Mouse (Mus musculus) T-helper 1 cell (primary cell): ENCODE measurements around the gene Map4k3.

Source experiments
- in situ Hi-C: fragments of 300-600 bp; cut with MboI, MseI; formaldehyde crosslinking; loops from one replicate; pipeline ENCODE4 v1.15.1; 2025; ENCODE audit warnings: high pct_unique_total_duplicates

Map4k3 gene

GRCm38 (mm10) chr17:80683821-80684576, 44.3 kb downstream of the Map4k3 start:
- in situ Hi-C loops = no loop called here

DNA sequence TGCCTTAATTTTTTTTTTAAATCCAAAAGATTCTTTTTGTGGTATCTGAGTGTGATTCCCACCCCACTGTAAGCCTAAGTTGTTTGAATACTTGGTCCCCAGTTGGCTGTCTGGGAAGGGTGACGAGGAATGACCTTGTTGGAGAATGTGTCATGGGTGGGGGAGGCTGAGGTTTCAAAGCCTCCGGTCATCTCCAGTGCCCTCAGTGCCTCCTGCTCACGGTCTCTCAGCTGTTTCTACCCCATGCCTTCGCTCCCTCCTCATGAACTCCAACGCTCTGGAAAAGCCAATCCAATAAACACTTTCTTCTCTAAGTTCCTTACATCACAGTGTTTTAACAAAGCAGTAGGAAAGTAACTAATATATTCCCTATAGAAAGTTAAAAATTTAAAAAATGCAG, 45.2 kb downstream of the Map4k3 start:
- in situ Hi-C loops = no loop called here

- in situ Hi-C loops = no loop called here
Observed at GRCm38 (mm10) chr17:80678190-80678589, 50.1 kb downstream of the Map4k3 start.

DNA sequence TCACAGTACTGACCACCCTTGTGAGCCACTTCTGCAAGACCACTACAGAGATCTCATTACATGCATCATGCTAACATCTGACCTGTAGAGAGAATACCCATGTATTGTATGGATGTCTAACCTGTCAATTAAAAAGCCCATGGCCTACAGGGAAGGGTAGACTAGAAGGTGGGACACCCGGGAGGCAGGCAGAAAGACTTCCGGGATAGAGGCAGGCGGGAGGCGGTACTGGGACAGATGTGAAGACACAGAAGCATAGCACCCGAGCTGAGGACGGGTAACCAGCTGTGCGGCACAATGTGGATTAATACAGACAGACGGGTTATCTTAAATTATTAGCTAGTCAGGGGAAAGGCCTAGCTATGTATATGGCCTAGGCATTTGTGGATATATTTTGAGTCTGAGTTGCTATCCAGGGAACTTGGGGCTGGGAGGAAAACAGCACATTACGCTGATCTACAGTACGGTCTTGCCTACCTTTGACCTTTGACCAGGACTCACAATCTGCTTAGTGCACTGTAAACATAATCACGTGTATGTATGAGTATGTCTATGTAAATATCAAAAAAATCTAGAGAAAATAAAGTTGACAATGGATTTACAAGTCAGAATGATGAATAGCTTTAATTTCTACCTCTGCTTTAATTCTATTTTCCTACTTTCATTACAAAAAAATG, 51.3 kb downstream of the Map4k3 start:
- in situ Hi-C loops = no loop called here

DNA sequence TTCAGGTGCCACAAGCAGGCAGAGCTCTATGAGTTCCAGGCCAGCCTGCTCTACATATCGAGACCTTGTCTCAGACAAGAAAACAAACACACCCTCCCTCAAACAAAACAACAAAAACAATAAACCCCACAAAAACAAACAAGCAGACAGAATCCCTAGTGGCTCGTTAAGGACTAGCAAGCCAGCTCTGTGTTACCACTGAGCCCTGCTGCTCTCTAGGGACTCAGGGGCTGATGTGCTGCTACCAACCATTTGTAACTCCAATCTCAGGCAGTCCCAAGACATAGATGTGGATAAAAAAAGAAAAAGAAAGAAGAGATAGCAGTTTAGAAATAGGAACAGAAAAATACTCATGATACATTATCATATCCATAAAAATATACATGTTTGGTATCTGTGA, 52.1 kb downstream of the Map4k3 start:
- in situ Hi-C loops = no loop called here

DNA sequence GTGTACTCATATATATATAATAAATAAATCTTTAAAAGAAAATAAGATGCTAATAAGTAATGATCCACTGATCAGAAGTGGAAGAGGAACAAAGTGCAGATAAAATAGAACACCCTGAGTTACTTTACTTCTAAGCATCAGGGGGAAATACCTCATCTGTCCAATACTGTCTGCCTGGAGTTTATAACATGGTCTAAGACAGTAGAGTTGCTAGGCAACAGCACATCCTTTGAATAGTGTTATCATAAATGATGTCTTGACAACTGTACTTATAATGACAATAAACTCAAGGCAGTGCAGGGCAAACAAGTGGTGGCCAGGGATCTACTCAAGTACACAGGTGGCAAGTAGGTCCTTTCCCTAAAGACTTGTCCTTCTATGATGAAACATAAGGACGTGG, 57.9 kb downstream of the Map4k3 start:
- in situ Hi-C loops = no loop called here

GRCm38 (mm10) chr17:80663623-80664022, 64.7 kb downstream of the Map4k3 start:
- in situ Hi-C loops = no loop called here

- in situ Hi-C loops = no loop called here
Observed at GRCm38 (mm10) chr17:80662836-80663620, 65.3 kb downstream of the Map4k3 start.

DNA sequence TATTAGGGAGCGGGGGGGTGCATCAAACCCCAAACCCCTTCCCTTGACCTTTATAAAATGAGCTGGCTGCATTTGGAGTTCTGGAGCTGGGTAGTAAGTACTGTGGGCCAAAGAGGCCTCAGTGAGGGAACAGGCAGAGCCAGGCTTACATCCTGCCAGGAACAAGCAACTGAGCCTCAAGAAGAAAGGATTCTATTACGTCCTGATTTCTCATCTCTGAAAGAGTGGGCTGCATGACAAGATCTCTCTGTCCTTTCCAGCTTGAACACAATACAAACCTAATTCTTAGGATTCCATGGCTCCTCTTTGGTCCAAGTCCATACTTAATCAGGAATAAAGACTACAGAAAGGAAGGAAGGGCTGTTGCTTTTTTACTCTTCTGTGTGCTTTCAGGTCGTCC, 66.4 kb downstream of the Map4k3 start:
- in situ Hi-C loops = no loop called here

GRCm38 (mm10) chr17:80660707-80661380, 67.4 kb downstream of the Map4k3 start:
- in situ Hi-C loops = no loop called here

- in situ Hi-C loops = no loop called here
Observed at GRCm38 (mm10) chr17:80660234-80660633, 68.1 kb downstream of the Map4k3 start.

DNA sequence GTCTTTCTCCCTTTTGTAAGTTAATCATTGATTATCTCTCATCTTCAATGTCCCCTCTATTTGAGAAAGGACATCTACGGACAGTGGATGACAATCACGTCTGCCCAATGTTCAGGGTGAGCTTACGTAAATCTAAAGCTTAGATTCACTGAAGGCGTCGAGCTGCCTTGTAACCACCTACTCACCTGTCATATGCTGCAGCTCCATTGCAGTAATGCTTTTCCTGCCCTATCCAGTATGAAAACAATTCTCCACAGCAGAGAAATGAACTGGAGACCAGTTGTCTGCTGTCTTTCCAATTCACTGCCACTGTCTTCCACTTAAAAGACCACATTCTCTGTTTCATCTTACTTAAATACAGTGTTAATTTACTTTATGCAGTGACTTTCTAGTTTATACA, 68.5 kb downstream of the Map4k3 start:
- in situ Hi-C loops = no loop called here

GRCm38 (mm10) chr17:80654323-80654722, 74.0 kb downstream of the Map4k3 start:
- in situ Hi-C loops = no loop called here

DNA sequence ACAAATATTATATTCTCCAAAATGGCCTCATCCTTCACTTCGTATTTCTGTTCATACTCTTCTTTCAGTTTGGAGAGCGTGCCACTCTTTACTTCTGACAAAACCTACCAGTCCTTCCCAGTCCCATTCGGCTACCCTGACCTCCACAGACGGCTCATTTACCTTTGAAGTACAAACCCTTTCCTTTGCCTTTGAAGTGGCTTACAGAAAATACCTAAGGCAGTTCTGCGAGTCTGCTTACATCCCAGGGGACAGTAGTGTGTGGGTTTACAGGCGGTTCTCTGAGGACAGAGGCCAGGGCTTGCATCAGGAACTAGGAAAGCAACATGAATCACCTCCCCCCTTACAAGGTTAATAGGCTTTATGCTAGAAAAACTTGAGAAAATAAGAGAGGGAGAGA, 75.5 kb downstream of the Map4k3 start:
- in situ Hi-C loops = no loop called here

DNA sequence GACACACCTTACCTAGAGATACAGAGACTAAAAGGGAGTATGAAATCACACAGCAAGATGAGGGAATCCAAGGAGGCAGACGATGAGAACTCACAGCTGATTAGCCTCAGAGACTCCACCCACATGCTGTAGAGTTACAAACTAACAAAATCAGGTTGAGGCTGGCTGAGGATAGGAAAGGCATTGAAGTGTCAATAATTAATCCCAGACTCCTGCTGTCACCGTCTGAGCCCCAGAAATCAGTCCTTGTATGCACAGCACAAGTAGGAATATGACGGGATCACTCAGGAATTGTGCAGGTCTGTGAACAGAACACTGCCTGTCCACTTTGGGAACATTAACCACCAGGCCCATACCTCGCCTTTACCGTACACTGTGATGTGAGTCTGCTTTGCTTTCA, 81.4 kb downstream of the Map4k3 start:
- in situ Hi-C loops = no loop called here

GRCm38 (mm10) chr17:80646131-80646530, 82.2 kb downstream of the Map4k3 start:
- in situ Hi-C loops = no loop called here

DNA sequence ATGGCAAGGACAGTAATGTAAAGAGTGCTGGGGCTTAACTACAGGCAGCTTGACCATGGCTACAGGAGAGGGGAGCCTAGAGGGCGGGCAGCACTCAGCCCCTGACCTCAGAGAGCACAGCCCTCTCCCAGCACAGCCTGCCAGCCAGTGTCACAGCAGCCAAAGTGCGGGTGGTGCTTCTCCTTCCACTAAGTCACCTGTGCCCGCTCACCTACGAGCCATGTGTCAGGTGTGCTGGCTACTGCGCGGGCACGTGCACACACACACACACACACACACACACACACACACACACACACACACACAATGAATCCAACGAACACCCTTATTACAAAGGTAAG, 82.6 kb downstream of the Map4k3 start:
- in situ Hi-C loops = no loop called here

GRCm38 (mm10) chr17:80644983-80645693, 83.1 kb downstream of the Map4k3 start:
- in situ Hi-C loops = no loop called here

GRCm38 (mm10) chr17:80644567-80644966, 83.7 kb downstream of the Map4k3 start:
- in situ Hi-C loops = no loop called here

GRCm38 (mm10) chr17:80638121-80638520, 90.2 kb downstream of the Map4k3 start:
- in situ Hi-C loops = no loop called here

GRCm38 (mm10) chr17:80635794-80636193, 92.5 kb downstream of the Map4k3 start:
- in situ Hi-C loops = no loop called here
